In genomic region chr1:137917449-137917848, GRCm38 (mm10) we compare ENCODE assay signal across 1 mouse cellular context.
TF ChIP-seq lines count a peak whose summit lies in the region.

No protein-coding gene starts in this region.

TF ChIP-seq in CH12.LX, 34 proteins besides CTCF, POLR2A, EP300 and RAD21 (continued from another document):
- TF ChIP-seq USF2 (conservative IDR thresholded peaks at IDR 0.05; ENCODE audit: low read depth, low read length) (no peak), MEF2A (IDR thresholded peaks at IDR 0.05; ENCODE audit: borderline replicate concordance, low read depth, low read length) (no peak; the same call in 1 of the 2 replicates)
